ENCODE assay signal across 8 mouse cellular contexts in genomic region chr9:108093586-108093985, GRCm38 (mm10). TPM values are rescaled to one million over a fixed set of nuclear protein-coding genes. Genes with fewer than 3 reads are reported as not detected.
A peak's percentile ranks its signal among the peaks of the same experiment; 100 is the strongest.
DNase-seq lines count a peak whose midpoint lies in the region; ATAC-seq and TF ChIP-seq lines count a peak whose summit lies in the region.

No protein-coding gene starts in this region.

- ATAC-seq in kidney, embryonic 15.5 days (replicated peaks; ENCODE audit: low FRiP score), result no peak
- ATAC-seq in hindbrain, embryonic 15.5 days (ENCODE audit: low FRiP score, low read depth), result no peak
- no peak for ATAC-seq in midbrain, postnatal 0 days (ENCODE audit: low FRiP score)

- no peaks in the 10 kb centered on the region for H3K9me3 ChIP-seq in kidney, embryonic 15.5 days (replicated peaks)
- H3K9me3 ChIP-seq in hindbrain, embryonic 15.5 days, result no peaks in the 10 kb centered on the region
- no peaks in the 10 kb centered on the region for H3K9me3 ChIP-seq in midbrain, postnatal 0 days (ENCODE audit: low read length)

- H3K27ac ChIP-seq in kidney, embryonic 15.5 days, result 0 out of 2 replicates have a peak overlapping the region, but pooled peaks have one; percentile 80
- no peak overlapping the region for H3K27ac ChIP-seq in bone marrow macrophage, adult 2 months (ENCODE audit: insufficient read depth, low read depth, low read length)
- H3K27ac ChIP-seq in hindbrain, embryonic 15.5 days (replicated peaks), result 0 out of 2 replicates have a peak overlapping the region, but pooled peaks have one; percentile 77
- peak overlapping the region; percentile 53; the same call in 1 of the 2 replicates for H3K27ac ChIP-seq in midbrain, postnatal 0 days (ENCODE audit: low read depth, low read length)

- peak overlapping the region; percentile 96 for H3K4me2 ChIP-seq in kidney, embryonic 15.5 days
- H3K4me2 ChIP-seq in hindbrain, embryonic 15.5 days, result peak overlapping the region; percentile 100
- peak overlapping the region; percentile 86 for H3K4me2 ChIP-seq in midbrain, postnatal 0 days (ENCODE audit: low read depth, low read length, poor library complexity, severe bottlenecking)

- peak overlapping the region; percentile 62 for H3K4me3 ChIP-seq in kidney, embryonic 15.5 days (replicated peaks)
- peak overlapping the region; percentile 84 for H3K4me3 ChIP-seq in bone marrow macrophage, adult 2 months (ENCODE audit: insufficient read depth, low read length)
- peak overlapping the region; percentile 73 for H3K4me3 ChIP-seq in hindbrain, embryonic 15.5 days
- H3K4me3 ChIP-seq in midbrain, postnatal 0 days (ENCODE audit: low read depth, low read length), result peak overlapping the region; percentile 43

- no peaks in the 10 kb centered on the region for H3K27me3 ChIP-seq in kidney, embryonic 15.5 days
- no peaks in the 10 kb centered on the region for H3K27me3 ChIP-seq in hindbrain, embryonic 15.5 days
- no peaks in the 10 kb centered on the region for H3K27me3 ChIP-seq in midbrain, postnatal 0 days (ENCODE audit: insufficient read depth, low read length)

- no peak for TF ChIP-seq POLR2A in bone marrow macrophage, adult 2 months (IDR thresholded peaks at IDR 0.05; ENCODE audit: borderline replicate concordance, low read depth, low read length)

- WGBS in kidney, embryonic 15.5 days, result 63% methylated on average over 10 of the region's 10 CpGs
- 72% methylated on average over 10 of the region's 10 CpGs for WGBS in hindbrain, embryonic 15.5 days
- 64% methylated on average over 10 of the region's 10 CpGs for WGBS in midbrain, postnatal 0 days

- peaks cover 29% of the 10 kb centered on the region for H3K4me1 ChIP-seq in kidney, embryonic 15.5 days
- peaks cover 6% of the 10 kb centered on the region for H3K4me1 ChIP-seq in bone marrow macrophage, adult 2 months (ENCODE audit: control insufficient read depth, insufficient read depth, low read length)
- peaks cover 29% of the 10 kb centered on the region for H3K4me1 ChIP-seq in hindbrain, embryonic 15.5 days (replicated peaks)
- H3K4me1 ChIP-seq in midbrain, postnatal 0 days (ENCODE audit: insufficient read depth, low read length), result no peaks in the 10 kb centered on the region; the same call in 1 of the 2 replicates

- H3K9ac ChIP-seq in kidney, embryonic 15.5 days, result peak overlapping the region; percentile 73
- H3K9ac ChIP-seq in hindbrain, embryonic 15.5 days, result peak overlapping the region; percentile 76
- peak overlapping the region; percentile 68; the same call in 1 of the 2 replicates for H3K9ac ChIP-seq in midbrain, postnatal 0 days (replicated peaks; ENCODE audit: low read length, poor library complexity, severe bottlenecking)

- peaks cover 43% of the 10 kb centered on the region for H3K36me3 ChIP-seq in kidney, embryonic 15.5 days
- H3K36me3 ChIP-seq in hindbrain, embryonic 15.5 days, result peaks cover 37% of the 10 kb centered on the region
- peaks cover 52% of the 10 kb centered on the region for H3K36me3 ChIP-seq in midbrain, postnatal 0 days (ENCODE audit: insufficient read depth, low read length)

- TF ChIP-seq CTCF in bone marrow macrophage, adult 2 months (IDR thresholded peaks at IDR 0.05; ENCODE audit: low read depth, low read length), result no peak
- no peak for TF ChIP-seq CTCF in midbrain, postnatal 0 days (IDR thresholded peaks at IDR 0.05)

- no peak for DNase-seq in kidney, adult 8-10 months
- no peak for DNase-seq in midbrain, postnatal 0 days (ENCODE audit: low spot score)
- no peak for DNase-seq in embryo, embryonic 9.5 days (ENCODE audit: extremely low spot score)
- no peak for DNase-seq in urinary bladder, postnatal 14 days (ENCODE audit: low spot score)
- DNase-seq in gastrocnemius, adult 18-20 months (ENCODE audit: low spot score), result no peak

RNA-seq across cellular contexts. Expression of gene Apeh, which starts 0.8 kb away (rescaled TPM):
- polyA plus RNA-seq in kidney, embryonic 15.5 days (2015; fragmentation: Nextera tagmentation; extraction: Ambion mirVana), result 67.7 and 76.6 TPM in 2 replicates
- polyA plus RNA-seq in bone marrow macrophage, adult 2 months (2012; ENCODE audit: insufficient read depth, insufficient read length, missing spikeins), result 52.2 and 52.7 TPM in 2 replicates
- polyA plus RNA-seq in hindbrain, embryonic 15.5 days (2015; fragmentation: Nextera tagmentation; extraction: Ambion mirVana), result 52.2 and 62.2 TPM in 2 replicates
- 32.3 and 45.1 TPM in 2 replicates for total RNA-seq in midbrain, postnatal 0 days (2014; rRNA removed)
- 38.3 and 42.7 TPM in 2 replicates for polyA plus RNA-seq in midbrain, postnatal 0 days (2015; fragmentation: Nextera tagmentation; extraction: Ambion mirVana)
- total RNA-seq in gastrocnemius, adult 18-20 months (2021), result 10 to 100 TPM; 25.7 to 27.8 TPM

RNA-seq across cellular contexts. Expression of gene Rnf123, which starts 10.4 kb away (rescaled TPM):
- 25.2 and 33.4 TPM in 2 replicates for polyA plus RNA-seq in kidney, embryonic 15.5 days (2015; fragmentation: Nextera tagmentation; extraction: Ambion mirVana)
- polyA plus RNA-seq in bone marrow macrophage, adult 2 months (2012; ENCODE audit: insufficient read depth, insufficient read length, missing spikeins), result 23.5 and 24.9 TPM in 2 replicates
- polyA plus RNA-seq in hindbrain, embryonic 15.5 days (2015; fragmentation: Nextera tagmentation; extraction: Ambion mirVana), result 48.9 TPM in 2 replicates
- 46.3 and 60.6 TPM in 2 replicates for total RNA-seq in midbrain, postnatal 0 days (2014; rRNA removed)
- polyA plus RNA-seq in midbrain, postnatal 0 days (2015; fragmentation: Nextera tagmentation; extraction: Ambion mirVana), result 44.1 and 49.1 TPM in 2 replicates
- total RNA-seq in gastrocnemius, adult 18-20 months (2021), result 100 to 1,000 TPM; 134 to 139 TPM

RNA-seq across cellular contexts. Expression of gene Mst1, which starts 13.3 kb away (rescaled TPM):
- 0.45 and 0.55 TPM in 2 replicates for polyA plus RNA-seq in kidney, embryonic 15.5 days (2015; fragmentation: Nextera tagmentation; extraction: Ambion mirVana)
- polyA plus RNA-seq in bone marrow macrophage, adult 2 months (2012; ENCODE audit: insufficient read depth, insufficient read length, missing spikeins), result not detected in 2 replicates
- polyA plus RNA-seq in hindbrain, embryonic 15.5 days (2015; fragmentation: Nextera tagmentation; extraction: Ambion mirVana), result 0.18 TPM in 1 of 2 replicates, not detected in the other
- total RNA-seq in midbrain, postnatal 0 days (2014; rRNA removed), result 0.14 TPM in 1 of 2 replicates, not detected in the other
- polyA plus RNA-seq in midbrain, postnatal 0 days (2015; fragmentation: Nextera tagmentation; extraction: Ambion mirVana), result not detected in 2 replicates
- total RNA-seq in gastrocnemius, adult 18-20 months (2021), result not detected

RNA-seq across cellular contexts. Expression of gene Amigo3, which starts 40.6 kb away (rescaled TPM):
- polyA plus RNA-seq in kidney, embryonic 15.5 days (2015; fragmentation: Nextera tagmentation; extraction: Ambion mirVana), result 2.2 and 2.7 TPM in 2 replicates
- 0.79 and 1.0 TPM in 2 replicates for polyA plus RNA-seq in bone marrow macrophage, adult 2 months (2012; ENCODE audit: insufficient read depth, insufficient read length, missing spikeins)
- 2.6 and 2.9 TPM in 2 replicates for polyA plus RNA-seq in hindbrain, embryonic 15.5 days (2015; fragmentation: Nextera tagmentation; extraction: Ambion mirVana)
- 2.5 and 3.7 TPM in 2 replicates for total RNA-seq in midbrain, postnatal 0 days (2014; rRNA removed)
- polyA plus RNA-seq in midbrain, postnatal 0 days (2015; fragmentation: Nextera tagmentation; extraction: Ambion mirVana), result 1.4 and 1.6 TPM in 2 replicates
- 1 to 10 TPM; 1.8 to 2.0 TPM for total RNA-seq in gastrocnemius, adult 18-20 months (2021)

RNA-seq across cellular contexts. Expression of gene Gmppb, which starts 44.5 kb away (rescaled TPM):
- polyA plus RNA-seq in kidney, embryonic 15.5 days (2015; fragmentation: Nextera tagmentation; extraction: Ambion mirVana), result 25.9 and 30.3 TPM in 2 replicates
- polyA plus RNA-seq in bone marrow macrophage, adult 2 months (2012; ENCODE audit: insufficient read depth, insufficient read length, missing spikeins), result 6.7 and 7.1 TPM in 2 replicates
- polyA plus RNA-seq in hindbrain, embryonic 15.5 days (2015; fragmentation: Nextera tagmentation; extraction: Ambion mirVana), result 21.2 and 23.9 TPM in 2 replicates
- total RNA-seq in midbrain, postnatal 0 days (2014; rRNA removed), result 13.4 and 18.7 TPM in 2 replicates
- 14.9 and 17.8 TPM in 2 replicates for polyA plus RNA-seq in midbrain, postnatal 0 days (2015; fragmentation: Nextera tagmentation; extraction: Ambion mirVana)
- total RNA-seq in gastrocnemius, adult 18-20 months (2021), result 1 to 10 TPM; 4.0 to 4.4 TPM
